Mouse (Mus musculus) neutrophil, adult 59 days (primary cell): ENCODE measurements around the gene Cpsf6. TPM values are rescaled to one million over a fixed set of nuclear protein-coding genes. Genes with fewer than 3 reads are reported as not detected.

Source experiments
- total RNA-seq, 2 experiments: library from RNA; stranded (reverse); gene quantifications; 1 replicate in 1 of 2; 2 replicates in 1 of 2; pipeline ENCODE4 v1.2.4; 2023

Gene Cpsf6
- total RNA-seq, result 10 to 100 TPM; 54.8 to 60.3 TPM

GRCm38 (mm10) chr10:117379908-117380307, at the start of gene Cpsf6:
Gene Cpsf6 (minus strand): TSS chr10:117380015.

Other genes starting within 250 kb of the Cpsf6 start
- 10 to 100 TPM; 15.7 to 16.3 TPM for gene Frs2, start 231.5 kb downstream of the Cpsf6 start, total RNA-seq
- gene Yeats4, start 155.5 kb downstream of the Cpsf6 start, total RNA-seq, result 10 to 100 TPM; 42.9 to 53.1 TPM
- not detected for gene 9530003J23Rik, start 141.3 kb downstream of the Cpsf6 start, total RNA-seq
- gene Lyz2, start 97.7 kb downstream of the Cpsf6 start, total RNA-seq, result over 10,000 TPM; 14,038 to 15,289 TPM
- 1,000 to 10,000 TPM; 1,817 to 1,846 TPM for gene Lyz1, start 87.1 kb downstream of the Cpsf6 start, total RNA-seq
- 1 to 10 TPM in 1 of 2 experiments, under 1 TPM in 1; 0.49 to 1.3 TPM for gene Cpm, start 249.5 kb upstream of the Cpsf6 start, total RNA-seq